Mouse (Mus musculus) adrenal gland, postnatal 14 days (tissue): ENCODE data around the gene Crxos. TPM values are rescaled to one million over a fixed set of nuclear protein-coding genes. Genes with fewer than 3 reads are reported as not detected.
"Not testable (repeated sequence)": the region's sequence is repeated elsewhere in the genome, so short reads cannot be mapped to it uniquely, and the experiment has no call there.

Source experiments
- DNase-seq: peaks from one replicate; pipeline ENCODE4 v3.0.0; 2021; ENCODE audit warnings: mixed read lengths
- long read RNA-seq, 2 experiments: library from polyadenylated mRNA; stranded (forward); transcript quantifications; one replicate each; pipeline ENCODE4 v2.0.0; 2021
- total RNA-seq: library from RNA; stranded (reverse); gene quantifications from 2 replicates; pipeline ENCODE4 v1.2.3, GENCODE M21; 2021

The Crxos gene
- not detected in 2 replicates for total RNA-seq
- long read RNA-seq, experiment 1: 0 reads
- long read RNA-seq, experiment 2: 0 reads

DNA sequence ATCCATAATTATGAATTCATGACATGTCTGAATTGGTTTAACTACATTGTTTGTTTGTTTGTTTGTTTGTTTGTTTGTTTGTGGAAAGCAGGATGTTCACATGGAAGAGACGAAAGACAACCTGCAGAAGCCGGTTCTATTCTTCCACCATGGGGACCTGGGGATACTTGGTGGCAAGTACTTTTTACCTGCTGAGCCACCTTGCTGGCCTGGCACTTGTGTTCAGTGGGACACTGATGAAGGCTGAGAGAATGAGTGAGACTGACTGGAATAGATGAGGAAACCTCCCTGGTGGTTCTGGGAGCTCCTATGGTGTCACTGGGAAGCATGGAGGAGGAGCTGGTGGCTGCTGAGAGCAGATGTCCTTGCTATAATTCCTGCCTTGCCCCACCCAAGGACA lies at the start of gene Crxos:
Crxos (plus strand) TSS at position 301 of the 400 bp plus-strand sequence.
- DNase-seq: no peak

DNA sequence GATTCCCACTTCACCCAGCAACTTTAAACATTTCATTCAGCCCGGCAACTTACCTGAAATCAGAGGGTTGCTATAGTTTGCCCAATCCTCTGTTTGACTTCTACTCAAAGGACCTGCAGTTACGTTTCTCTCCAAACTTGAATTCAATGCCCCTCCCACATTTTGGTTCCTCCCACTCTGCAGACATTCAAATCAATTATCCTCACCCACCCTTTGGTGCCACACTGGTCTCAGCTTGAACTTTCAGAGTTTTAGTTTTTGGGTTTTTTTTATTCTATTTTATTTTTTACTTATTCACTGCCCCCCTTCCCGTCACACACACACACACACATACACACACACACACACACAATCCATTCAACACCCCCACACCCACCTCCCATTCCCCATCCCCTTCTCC lies 42.8 kb upstream of the Crxos start, which contains the start of gene Obox6:
Obox6 (minus strand) TSS at position 101 of the 400 bp plus-strand sequence.
- DNase-seq: no peak

DNA sequence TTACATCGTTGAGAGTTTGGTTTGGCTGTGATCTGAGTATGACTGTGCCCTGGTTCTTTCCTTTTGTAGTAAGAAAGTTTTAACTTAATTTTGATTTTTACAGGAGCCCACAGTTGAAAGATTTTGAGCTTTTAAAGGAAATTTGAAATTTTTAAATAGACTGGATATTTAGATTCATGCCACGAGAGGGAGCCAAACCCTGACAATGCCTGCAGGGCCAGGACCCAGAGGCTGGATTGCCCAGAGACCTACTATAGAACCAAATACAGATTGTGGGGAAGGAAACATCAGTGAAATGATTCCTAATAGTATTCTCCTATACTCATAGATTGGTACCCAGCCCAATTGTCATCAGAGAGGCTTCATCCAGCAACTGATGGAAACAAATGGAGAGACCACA lies 22.8 kb upstream of the Crxos start:
- peak; percentile 22 for DNase-seq

DNA sequence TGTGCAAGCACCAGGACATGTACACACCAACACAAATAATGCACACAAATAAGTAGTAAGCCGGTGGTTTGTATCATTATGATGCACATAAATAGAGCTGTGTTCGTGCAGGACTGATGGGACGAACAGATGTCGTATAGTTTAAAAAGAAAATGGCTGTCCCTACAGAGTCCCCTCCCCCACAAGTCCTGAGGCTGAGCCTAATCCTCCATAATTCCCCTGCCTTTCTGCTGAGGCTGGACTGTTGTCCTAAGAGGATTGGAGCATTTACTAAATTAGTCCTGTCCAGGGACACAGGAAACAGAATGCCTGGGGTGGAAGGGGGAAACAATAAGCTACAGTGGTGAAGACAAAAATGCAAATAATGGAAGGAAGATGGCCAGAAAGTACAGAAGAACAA lies 18.3 kb upstream of the Crxos start:
- no peak for DNase-seq

DNA sequence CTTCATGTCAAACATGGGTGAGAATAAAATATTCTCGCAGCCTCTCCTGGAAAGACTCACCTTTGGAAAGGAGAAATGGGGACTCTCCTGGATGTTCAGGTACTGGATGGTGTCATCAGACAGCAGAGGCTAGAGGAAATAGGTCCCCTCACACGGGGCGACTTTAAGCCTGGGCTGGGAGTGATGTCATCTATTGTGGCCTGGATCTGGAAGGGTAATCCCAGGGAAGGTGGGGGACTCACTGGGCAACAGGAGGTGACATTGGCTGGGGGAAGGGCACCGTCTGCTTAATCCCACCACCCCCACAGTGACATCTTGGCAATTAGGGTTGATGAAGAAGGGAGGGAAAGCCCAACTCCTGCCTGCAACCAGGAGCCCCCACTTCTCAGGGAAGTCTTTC lies 2.7 kb upstream of the Crxos start, which contains the start of gene Crx:
Crx (minus strand) TSS at position 213 of the 400 bp plus-strand sequence.
- no peak for DNase-seq

DNA sequence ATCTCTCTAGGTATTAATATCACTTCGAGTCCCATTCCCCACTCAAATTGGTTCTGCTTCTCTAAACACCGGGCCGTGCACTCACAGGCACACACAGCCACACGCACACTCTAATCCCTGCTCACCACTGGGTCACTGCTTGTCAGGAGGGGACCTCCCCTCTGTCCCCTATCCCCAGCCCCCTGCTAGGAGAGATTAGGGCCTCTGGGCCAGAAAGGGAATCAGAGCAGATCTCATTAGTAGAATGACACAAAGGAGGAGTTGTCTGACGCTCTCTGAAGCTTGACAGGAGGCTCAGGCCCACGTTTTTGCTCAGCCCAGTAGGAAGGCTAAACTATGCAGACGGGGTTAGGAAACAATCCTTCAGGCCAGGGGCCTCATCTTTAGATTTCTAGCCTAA lies 1.0 kb upstream of the Crxos start:
- no peak for DNase-seq

DNA sequence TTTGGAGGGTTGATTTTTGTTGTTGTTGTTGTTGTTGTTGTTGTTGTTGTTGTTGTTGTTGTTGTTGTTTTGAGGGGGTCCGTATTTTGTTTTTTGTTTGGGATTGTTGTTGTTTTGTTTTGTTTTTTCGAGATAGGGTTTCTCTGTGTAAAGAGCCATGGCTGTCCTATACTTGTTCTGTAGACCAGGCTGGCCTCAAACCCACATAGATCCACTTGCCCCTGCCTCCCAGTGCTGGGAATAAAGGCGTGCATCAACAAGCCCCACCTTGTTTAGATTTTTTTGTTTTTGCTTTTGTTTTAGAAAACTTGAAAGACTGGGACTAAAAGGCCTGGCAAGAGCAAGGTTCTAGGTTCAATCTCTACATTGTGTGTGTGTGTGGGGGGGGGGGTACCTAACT lies 586 bp upstream of the Crxos start:
- DNase-seq: no peak

DNA sequence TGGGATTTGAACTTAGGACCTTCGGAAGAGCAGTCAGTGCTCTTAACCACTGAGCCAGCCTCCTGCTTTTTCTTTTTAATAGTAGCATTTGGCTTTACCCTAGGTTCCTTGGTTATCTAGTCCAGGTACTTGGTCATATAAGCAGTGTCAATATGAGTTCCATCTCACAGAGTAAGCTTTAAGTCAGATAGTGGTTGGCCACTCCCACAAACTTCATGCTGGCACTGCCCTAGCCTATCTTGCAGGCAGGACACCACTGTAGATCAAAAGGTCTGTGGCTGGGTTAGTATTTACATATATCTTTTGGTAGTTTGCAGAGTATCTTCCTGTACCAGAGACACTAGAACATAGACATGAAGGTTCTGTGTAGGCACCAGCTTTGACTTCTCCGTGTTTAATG lies 1.7 kb downstream of the Crxos start:
- no peak for DNase-seq

DNA sequence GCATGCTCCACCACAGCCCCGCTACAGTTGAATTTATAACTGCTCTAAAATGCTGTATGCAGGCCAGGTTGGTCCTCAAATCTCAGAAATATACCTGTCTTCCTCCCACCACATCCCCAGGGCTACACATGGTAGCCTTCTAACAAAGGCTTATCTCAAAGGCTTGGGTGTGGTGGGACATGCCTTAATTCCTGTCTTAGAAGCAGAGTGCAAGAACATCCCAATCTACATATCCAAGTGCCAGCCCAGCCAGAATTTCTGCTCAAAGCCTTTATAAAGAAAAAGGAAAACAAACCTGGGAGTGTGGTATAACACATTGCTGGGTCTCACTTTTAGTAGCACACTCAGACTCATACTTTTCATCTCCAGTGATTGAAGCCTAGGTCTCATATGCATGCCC lies 11.8 kb downstream of the Crxos start:
- no peak for DNase-seq

DNA sequence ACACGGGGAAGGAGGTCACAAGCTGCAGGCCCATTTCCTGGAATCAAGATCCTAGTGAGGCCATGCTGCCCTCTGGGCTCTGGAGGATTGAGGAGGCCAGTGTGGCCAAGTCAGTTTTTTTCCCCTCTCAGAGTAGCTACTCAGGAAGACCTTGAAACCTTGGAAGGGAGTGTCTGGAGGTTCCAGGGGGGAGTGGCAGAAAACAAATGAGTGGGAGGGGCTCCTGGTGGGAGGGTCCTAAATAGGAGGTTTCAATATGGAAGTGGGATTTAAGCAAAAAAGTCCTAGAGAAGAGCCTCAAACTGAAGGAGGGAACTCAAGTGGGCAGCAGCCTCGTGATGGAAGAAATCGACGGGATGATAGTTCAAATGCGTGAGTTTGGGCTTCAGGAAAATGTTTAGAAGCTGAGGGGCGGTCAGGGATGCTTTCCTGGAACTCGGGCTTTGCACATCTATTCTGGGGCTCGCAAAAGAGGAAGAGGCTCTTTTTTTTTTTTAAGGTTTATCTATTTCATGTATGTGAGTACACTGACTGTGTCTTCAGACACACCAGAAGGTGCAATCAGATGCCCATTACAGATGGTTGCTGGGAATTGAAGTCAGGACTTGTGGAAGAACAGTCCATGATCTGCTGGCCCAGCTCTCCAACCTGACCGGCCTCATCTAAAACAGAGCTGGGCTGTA lies 19.1 kb downstream of the Crxos start:
- no peak for DNase-seq

DNA sequence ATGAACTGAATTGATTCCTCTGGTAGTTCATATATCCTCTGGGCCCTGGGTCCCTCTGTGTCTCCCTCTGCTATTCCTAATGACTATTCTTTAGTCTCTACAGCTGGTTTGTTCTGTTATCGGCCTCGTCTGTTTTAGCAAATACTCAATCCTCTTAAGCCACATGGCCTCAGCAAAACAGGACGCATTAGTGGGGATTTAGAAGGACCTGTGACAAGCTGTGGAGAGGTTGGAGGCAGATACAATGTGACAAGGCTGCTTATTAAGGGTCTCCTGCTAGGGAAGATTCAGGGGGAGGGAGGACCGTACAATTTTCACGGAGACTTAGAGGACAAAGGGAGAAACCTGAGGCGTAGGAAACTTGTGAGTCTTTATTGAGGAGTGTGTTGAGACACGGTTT lies 23.4 kb downstream of the Crxos start:
- DNase-seq: no peak

DNA sequence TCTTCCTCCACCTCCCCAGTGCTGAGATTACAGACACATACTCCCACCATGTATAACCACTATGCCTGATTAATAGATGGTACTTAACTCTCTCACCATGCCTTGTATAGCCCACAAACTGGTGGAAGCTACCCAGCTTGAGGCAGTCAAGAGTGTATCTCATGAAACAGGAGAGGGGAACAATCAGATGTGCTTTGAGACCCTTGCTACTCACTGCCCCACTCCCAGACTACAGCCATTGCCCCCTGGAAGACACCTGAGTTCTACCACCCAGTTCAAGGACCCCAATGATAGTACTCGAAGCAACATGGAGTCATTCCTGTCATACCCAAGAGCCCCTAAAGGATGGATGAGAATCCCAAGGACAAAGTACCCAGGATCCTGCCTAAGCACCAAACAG lies 24.2 kb downstream of the Crxos start:
- no peak for DNase-seq

DNA sequence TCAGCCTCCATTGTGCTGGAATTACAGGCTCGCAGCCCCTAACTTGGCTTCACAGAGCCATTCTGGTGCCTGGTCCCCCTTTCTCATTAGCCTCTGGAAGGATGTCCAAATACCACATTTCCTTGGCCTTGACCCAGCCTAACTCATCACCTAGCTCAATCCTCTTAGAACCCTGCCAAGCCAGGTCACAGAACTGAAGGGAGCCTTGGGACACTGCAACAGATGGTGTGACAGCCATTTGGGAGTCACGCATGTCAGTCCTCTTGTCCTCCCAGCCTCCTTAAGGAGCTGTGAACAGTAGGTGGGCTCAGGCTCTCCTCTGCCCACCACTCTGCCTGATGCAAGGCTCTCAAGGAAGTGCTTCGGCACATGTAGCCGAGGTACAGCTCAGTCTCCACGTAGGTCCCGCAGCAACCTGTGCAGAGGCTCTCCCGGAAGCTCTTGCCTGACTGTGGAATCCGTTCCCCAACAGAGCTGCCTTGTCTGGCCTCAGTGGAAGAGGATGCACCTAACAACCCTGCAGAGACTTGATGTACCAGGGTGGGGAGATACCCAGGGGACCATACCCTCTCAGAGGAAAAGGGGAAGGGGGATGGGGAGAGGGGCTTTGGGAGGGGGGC lies 25.7 kb downstream of the Crxos start:
- DNase-seq: no peak

DNA sequence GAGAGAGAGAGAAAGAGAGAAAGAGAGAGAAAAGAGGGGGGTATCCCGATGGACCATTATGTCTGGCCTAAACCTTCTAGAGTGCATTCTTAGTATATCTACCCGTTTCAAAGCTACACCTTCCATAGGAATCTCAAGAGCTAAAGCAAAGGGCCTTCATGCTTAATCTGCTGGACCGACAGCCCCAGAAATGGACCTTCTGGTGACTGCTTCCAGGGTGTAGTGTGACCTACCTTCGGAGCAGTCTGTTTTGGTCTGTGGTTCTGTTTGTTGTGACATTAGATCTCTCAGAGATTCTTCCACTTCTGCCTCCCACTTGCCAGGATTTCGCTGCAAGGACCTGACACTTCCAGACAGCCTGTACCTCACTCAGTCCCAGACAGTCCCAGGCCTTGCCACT lies 28.1 kb downstream of the Crxos start:
- no peak for DNase-seq

DNA sequence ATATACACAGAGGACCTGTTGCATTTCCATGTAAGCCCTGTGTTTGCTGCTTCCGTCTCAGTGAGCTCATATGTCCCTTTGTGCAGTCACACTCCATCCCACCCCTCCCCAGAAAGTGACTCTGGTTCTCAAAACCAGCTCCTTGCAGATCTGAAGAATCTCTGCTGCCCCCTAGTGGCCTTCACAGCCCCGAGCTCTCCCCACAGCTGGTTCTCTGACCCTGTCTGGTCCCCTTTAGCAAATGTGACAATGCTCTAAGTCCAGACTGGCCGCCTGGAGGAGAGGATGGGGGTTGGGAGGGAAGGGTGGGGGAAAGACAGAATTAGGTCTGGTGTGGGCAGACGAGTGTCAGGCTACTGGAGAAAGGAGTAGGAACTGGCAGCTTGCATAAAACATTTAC lies 29.8 kb downstream of the Crxos start:
- DNase-seq: peak; percentile 87

DNA sequence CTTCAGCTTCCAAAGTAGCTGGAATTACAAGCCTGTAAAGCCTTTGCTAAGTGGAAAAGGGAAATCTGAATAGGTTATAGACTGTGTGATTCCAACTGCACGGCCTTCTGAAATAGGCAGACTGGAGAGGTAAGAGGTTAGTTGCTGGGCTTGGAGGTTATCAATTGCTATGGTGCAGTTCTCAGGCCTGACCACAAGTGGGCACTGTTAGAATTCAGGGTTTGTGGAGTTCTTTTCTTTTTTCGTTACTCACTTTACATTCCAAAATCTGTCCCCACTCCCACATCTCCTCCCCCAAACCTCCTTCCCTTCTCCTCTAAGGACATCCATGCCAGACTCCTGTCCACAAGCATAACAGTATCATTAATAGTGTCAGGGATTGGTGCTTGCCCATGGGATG lies 31.8 kb downstream of the Crxos start:
- peak; percentile 49 for DNase-seq

DNA sequence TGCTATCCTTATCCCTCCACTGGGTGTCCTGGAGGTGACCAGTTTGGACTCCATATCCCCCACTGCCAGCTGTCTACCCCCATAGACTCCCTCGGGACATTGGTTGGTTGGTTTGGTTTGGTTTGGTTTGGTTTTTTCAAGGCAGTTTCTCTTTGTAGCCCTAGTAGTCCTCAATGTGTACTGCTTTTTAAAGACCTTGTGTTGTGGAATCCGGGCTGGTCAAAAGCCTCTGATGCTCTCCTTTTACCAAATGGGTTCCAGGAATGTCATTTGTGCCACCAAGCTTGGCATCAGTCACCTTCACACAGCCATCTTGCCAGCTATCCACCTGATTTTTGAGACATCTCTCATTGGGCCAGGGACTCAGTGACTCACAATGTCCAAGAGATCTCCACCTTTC lies 32.3 kb downstream of the Crxos start:
- DNase-seq: no peak

DNA sequence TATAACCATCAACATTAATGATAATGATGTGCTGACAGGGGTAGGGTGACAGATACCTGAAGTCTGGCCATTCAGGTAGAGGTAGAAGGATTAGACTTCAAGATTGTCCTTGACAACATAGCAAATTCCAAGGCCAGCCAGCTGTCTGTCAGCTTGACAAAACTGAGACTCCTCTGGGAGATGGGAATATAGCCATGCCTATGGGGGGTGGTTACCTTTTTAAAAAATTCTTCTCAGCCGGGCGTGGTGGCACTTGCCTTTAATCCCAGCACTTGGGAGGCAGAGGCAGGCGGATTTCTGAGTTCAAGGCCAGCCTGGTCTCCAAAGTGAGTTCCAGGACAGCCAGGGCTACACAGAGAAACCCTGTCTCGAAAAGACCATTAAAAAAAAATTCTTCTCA lies 33.3 kb downstream of the Crxos start:
- not testable (repeated sequence) for DNase-seq

DNA sequence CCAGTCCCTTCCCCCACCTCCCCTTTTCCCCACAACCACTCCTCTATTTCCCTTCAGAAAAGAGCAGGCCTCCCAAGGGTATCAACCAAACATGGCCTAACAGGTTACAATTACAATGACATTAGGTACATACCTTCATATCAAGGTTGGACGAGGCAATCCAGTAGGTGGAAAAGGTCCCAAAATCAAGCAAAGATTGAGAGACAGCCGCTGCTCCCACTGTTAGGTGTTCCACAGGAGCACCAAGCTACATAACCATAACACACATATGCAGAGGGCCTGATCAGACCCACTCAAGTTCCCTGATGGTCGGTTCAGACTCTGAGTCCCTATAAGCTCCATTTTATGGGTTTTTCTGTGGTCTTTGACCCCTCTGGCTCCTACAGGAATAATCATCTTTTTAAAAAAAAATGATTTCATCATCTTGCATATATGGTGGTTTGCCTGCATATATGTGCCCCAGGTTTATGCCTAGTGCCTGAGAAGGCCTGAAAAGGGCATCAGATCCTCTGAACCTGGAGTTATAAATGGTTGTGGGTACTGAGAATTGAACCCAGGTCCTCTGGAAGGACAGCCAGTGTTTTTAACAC lies 33.8 kb downstream of the Crxos start:
- DNase-seq: no peak

DNA sequence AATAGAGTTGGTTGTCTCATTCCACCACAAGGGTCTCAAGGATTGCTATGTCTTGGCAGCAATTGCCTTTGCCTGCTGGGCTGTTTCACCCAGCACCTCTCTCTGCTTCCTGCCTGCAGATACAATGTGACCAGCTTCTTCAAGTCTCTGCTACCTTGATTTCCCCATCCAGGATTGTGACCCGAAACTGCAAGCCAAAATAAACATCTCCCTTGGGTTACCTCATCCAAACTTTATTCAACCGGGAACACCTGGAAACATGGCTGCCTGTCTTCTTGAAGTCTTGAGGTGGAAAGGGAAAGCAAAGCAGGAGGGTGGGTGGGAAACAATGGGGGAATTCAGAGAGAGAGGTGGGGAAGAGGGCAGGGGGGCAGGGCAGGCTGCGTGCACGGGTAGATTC lies 34.6 kb downstream of the Crxos start:
- DNase-seq: no peak

DNA sequence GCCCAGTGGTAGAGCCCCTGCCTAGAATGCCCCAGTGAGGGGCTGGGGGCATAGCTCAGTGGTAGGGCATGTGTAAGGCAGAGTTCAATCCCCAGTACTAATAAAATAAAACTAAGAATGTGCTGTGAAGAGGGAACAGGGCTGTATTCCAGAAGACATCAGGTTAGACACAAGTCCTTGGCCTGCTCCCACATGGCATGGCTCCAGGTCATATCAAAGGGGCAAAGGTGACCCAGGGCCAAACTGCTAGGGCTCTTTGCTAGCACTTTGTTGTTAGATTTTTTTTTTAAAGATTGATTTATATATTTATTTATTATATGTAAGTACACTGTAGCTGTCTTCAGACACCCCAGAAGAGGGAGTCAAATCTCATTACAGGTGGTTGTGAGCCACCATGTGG lies 36.0 kb downstream of the Crxos start:
- peak; percentile 57 for DNase-seq

DNA sequence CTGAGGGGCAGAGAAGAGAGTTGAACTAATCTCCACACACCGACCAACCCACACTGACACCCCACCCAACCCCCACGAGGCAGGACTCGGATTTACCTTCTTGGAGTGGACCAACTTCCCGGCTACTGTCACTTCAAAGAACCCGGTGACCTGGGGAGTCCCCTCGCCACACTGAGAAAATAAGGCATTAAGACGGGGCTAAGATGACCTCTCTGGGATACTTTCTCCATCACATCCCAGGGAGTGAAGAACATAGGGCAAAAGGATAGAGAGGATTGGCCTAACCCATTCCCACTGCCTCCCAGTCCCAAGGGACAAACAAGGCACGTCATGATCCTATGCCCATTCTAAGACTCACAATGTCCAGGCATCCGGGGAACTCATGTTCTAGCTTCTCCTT lies 37.5 kb downstream of the Crxos start:
- no peak for DNase-seq

DNA sequence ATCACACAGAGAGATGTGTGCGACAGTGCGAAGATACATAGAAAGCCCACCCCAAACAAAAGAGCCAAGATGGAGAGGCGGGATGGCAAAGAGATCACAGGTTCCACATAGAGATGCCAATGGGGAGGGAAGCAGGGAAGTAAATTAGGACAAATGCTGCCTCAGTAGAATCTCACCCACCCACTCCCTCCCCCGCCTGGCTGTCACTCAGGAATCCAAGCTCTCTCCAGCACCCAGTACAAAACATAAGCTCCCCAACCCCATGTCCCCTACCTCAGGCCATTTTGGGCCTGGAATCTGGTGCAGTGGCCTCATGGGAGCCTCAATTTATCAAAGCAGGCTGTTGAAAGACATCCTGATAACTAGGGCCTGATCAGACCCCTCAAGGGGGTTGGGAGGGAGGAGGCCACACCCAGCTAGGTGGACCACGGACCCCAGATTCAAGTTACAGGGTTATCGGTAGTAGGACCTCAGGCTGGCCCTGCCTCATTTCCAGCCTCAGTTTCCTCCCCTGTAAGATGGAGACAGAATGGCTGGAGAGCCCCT lies 38.3 kb downstream of the Crxos start:
- DNase-seq: no peak
